Mouse (Mus musculus) gastrocnemius, postnatal 4 days (tissue): ENCODE results near the gene LTO1. TPM values are rescaled to one million over a fixed set of nuclear protein-coding genes. Genes with fewer than 3 reads are reported as not detected.
"Not testable (repeated sequence)": the region's sequence is repeated elsewhere in the genome, so short reads cannot be mapped to it uniquely, and the experiment has no call there.

ENCODE experiments used
- DNase-seq, 2 experiments: peaks; one replicate each; pipeline ENCODE4 v3.0.0; 2021 to 2022; ENCODE audit warnings: low spot score in 2 of 2, mixed read lengths in 2 of 2
- long read RNA-seq, 2 experiments: library from polyadenylated mRNA; stranded (forward); transcript quantifications; one replicate each; pipeline ENCODE4 v2.0.0; 2021
- total RNA-seq, 2 experiments: library from RNA; stranded (reverse); gene quantifications; 2 replicates each; pipeline ENCODE4 v1.2.3; 2021

Gene LTO1
- total RNA-seq = 10 to 100 TPM; 18.4 TPM
- long read RNA-seq, experiment 1, transcript LTO1-201 (5 exons, 2,015 nt) = major isoform, 15 of 19 reads
- long read RNA-seq, experiment 1, partial matches to known transcripts = 0 of 19 reads
- long read RNA-seq, experiment 1, other reads (novel, unspliced or antisense) = 2 of 19 reads
- long read RNA-seq, experiment 2, full-length matches to known transcripts = 29 of 35 reads
- long read RNA-seq, experiment 2, partial matches to known transcripts = 2 of 35 reads
- long read RNA-seq, experiment 2, other reads (novel, unspliced or antisense) = 4 of 35 reads

DNA sequence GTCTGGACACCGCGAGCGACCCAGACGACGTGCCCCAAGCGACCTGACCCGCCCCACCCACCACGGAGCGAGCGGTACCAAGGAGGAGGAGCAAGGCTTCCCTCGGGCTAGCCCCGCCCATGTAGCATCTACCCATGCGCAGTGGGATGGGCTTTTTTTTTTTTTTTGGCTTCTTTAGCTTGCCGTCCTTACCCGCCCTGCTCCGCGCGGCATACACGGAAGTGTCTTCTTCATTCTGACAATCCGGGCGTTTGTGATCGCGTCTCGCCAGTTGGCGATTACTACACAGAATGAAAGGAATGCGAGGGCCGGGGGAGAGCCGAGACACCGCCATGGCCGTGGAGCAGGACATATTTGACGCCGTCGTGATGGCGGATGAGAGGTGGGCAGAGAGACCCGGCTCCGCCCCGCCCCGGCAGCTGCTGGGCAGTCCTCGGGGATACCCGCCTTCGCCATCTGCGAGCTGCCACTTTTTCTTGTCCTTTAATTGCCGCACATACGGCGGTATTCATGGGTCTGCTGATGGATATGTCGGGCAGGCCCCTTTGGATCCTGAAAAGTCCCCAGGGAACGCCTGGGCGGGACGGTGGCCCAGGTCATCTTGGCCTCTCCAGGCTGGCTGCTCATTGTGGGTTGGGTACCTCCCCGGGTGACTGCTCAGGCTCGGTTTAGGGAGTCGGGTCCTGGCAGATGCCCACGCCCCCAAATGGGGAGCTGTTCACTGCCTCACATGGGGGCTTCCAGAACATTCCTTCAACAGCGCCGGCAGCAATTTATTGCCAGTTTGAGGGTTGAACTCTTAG, at the start of gene LTO1:
Gene LTO1 (plus strand): TSS at position 153 of the 803 bp plus-strand sequence.
- peak; percentile 75 to 89 for DNase-seq

DNA sequence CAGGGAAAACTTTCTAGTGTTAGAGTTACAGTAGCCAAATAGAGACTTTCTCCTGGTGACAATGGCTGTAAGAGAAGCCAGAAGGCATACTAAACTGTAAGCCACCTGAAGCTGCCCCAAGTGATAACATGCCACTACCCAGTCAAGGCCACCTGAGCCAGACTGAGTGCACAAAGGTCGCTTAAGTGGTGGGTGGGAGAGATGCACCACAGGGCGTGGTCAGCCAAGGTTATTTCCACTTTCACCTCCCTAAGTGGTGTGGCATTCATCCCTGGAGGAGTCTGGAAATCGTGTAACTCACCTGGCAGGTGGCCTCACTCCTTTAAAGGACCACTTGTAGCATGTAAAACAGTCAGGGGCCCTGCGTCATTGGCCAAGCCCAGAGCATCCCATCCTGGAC, 47.7 kb upstream of the LTO1 start:
- no peak for DNase-seq

DNA sequence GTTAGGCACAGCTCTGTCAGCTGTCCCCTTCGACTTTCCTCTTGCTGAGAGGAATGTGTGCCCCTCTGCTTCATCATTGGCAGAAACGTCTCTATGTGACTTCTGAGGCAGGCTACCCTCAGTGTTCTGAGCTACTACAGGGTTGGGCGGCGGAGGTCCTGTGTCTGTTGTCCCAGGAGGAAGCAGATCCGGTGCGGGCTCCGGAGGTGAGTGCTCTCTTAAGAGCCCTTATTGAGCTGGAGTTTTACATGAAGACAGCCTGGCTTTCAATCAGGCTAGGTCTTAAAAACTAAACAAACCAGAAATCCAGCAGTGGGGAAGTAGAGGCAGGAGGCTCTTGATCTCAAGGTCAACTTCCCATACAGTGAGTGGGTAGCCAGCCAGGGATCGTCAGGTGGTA, 47.3 kb upstream of the LTO1 start:
- no peak for DNase-seq

DNA sequence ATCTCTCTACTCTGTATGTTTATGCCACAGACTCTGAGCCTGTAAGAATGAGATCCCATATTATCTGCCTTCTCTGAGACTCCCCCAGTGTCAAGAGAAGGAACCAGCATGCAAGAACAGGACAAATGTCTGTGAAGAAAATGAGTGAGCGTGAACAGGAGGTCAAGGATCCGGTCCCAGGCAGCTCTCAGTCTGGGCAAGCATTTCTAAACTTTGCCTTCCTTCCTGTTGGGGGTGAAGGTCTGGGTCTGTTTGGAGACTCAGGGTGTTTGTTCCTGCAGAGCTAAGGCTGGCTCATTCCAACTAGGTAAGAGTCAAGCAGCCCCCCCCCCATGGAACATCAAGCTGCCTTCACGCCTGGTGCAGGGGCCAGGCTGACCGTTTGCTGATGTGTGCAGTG, 42.5 kb upstream of the LTO1 start:
- DNase-seq = no peak

DNA sequence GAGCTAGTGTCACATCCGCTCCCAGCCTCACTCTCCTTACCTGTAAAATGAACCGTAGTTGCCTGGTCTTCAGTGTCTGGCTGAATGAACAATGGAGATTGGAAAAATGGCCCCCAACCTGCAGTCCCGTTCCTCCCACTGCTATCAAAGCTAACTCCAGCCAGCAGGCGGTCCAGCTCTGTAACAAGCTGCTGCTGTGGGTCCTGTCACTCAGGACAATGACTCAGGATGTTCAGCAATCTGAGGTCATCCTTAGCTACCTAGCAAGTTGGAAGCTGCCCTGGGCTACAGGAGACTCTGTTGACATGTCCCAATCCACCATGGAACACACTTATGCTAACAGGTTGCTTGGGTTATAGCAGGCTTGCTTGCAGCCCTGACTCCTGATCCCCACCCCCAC, 41.7 kb upstream of the LTO1 start:
- DNase-seq = no peak

DNA sequence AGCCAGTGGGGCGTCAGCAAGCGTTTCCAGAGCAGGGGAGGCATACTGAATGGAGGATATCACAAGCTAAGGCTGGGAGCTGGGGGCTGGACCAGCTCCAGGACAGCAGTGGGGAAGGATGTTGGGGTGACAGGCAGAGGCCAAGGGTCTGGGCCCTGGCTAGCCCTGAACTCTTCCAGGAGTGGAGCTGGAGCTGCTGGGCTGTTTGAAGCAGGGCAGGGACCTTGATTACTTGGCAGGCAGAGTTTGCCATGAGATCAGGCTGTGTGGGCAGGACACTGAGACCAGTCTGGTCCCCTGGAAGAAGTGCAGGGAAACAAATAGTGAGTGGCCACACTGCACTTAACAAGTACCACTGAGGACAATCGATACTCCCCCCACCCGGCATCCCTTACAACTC, 40.7 kb upstream of the LTO1 start:
- DNase-seq = no peak

DNA sequence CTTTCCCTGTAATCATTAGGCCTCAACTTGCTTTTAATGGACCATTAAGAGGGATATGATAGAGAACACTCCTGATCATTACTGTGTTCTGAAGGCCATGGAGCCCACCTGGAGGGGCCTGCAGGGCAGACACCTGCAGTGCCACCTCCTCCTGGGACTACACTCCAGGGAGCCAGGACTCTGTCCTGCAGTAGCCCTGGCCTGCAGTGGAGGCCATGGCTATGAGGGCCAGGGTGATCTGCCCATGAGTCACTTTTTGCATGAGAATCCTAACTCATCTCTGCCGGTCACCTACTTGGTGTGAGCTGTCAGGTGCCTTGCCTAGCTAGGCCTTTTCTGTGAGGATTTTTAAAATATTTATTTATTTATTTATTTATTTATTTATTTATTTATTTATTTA, 36.5 kb upstream of the LTO1 start:
- DNase-seq = no peak

DNA sequence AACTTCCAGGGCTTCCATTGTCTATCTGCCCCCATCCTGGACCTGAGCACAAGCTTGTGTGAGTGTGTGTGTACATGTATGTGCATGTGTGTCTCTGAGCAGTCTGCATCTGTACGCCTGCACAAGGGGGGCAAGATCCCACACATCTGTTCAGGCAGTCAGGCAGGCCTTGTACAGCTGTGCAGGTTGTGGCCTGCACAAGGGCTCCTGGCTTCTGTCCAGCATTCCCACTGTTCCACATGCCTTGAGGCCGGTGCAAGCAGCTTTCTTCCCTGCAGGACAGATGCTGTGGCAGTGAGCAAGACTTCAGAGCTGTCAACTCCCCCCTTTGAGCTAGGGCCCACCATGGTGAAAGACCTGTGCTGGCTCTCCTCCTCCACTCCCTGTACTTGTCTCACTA, 31.8 kb upstream of the LTO1 start:
- DNase-seq = no peak

DNA sequence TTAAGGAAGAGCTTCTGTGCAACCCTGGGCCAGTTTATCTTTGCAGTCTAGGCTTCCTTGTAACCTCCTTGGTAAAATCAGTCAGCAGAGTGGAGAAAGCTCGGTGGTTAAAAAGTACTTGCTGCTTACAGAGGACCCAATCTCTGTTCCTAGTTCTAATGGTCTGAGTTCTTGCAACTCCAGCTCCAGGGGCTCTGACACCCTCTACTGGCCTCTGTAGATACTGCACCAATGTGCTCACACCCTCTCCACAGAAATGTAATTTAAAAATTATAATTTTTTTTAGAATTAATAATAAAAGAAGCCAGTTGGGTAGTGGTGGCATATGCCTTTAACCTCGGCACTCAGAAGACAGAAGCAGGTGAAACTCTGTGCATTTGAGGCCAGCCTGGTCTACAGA, 27.2 kb upstream of the LTO1 start:
- DNase-seq = no peak

DNA sequence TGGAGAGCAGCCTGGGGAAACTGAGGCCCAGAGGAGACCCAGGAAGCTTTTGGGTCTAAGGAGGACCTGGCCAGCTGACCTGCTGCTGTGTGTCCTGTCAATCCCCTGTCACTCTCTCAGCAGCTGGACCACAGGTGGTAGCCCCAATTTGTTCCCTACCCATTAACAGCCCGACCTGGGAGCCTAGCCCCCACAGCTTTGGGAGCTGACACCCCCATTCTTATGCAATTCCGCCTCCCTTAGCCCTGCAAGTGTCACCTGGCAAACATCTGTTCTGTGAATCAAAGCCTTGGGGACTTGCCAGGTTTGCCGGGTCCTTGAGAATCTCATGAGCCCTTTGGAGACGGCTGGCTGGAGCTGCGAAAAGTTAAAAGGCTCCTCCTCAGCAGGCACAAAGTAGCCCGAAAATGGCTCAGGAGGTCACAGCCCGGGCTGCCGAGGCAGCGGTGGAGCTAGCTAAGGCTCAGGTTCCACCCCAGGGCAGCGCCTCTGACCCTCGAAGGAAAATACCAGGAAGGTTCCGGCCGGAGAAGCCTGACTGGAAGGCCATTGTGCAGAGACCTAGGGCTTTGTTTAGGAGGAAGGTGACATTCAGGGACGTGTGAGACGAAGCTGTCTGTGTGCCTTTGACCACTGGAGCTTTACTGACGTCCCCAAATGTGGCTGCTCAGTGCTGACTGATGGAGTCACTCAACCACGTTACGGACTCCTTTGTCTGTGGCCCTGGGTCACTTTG, 26.2 kb upstream of the LTO1 start:
- no peak for DNase-seq

DNA sequence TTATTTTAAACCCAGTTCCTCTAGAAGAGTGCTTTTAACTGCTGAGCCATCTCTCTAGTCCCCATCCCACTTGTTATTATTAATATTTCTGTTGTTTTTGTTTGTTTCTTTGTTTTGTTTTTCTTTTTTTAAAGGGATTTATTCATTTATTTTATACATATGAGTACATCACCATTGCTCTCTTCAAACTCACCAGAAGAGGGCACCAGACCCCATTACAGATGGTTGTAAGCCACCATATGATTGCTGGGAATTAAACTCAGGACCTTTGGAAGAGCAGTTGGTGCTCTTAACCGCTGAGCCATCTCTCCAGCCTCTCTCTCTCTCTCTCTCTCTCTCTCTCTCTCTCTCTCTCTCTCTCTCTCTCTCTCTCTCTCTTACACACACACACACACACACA, 24.2 kb upstream of the LTO1 start:
- not testable (repeated sequence) for DNase-seq

DNA sequence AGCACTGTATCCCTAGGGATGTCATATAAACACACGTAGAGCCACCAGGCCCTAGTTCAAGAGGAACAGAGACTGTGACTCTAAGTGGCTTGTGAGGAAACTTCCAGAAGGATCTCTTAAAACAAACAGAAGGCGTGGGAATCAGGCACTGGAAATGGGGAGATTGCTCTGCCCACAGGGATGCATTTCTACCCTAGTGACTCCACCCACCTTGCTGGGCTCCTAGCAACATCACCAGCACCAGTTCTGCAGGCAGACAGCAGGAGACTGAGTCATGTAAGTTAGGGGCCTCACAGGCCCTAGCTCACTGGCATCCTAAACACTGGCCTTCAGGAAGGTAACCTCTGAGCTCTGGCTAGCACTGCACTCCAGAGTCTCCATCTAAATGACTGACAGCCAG, 23.0 kb upstream of the LTO1 start:
- no peak for DNase-seq

DNA sequence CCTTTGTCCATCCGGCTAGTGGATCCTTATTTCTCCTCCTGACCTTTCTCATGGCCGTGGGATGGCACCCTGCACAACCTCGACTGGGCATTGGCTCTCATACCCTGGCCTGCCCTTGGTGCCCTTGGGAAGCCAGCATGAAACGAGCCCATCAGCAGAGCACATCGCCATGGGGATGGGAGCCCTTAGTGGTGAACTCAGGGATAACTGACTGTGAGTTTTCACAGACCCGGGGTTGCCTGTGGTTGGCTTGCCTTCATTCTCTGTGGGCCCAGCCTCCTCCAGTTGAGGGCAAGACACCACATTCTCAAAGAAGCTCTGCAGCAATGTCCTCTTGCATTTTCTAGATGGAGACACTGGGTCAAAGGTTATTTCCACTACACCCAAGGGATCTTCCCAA, 22.6 kb upstream of the LTO1 start:
- no peak for DNase-seq

DNA sequence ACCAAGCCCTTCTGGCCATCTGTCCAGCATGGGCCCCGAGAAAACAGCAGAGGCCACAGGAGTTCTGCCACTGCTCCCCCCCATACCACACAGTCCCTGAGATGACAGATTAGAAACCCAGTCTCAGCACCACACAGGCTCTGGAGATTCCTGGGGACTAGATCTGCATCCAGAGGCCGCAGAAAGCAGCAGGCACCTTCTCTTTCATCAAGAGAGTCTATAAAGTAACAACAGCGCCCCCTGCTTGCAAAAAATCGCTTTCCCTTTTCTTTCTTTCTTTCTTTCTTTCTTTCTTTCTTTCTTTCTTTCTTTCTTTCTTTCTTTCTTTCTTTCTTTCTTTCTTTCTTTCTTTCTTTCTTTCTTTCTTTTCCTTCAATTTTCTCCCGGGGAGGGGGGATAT, 20.7 kb upstream of the LTO1 start:
- DNase-seq = no peak

DNA sequence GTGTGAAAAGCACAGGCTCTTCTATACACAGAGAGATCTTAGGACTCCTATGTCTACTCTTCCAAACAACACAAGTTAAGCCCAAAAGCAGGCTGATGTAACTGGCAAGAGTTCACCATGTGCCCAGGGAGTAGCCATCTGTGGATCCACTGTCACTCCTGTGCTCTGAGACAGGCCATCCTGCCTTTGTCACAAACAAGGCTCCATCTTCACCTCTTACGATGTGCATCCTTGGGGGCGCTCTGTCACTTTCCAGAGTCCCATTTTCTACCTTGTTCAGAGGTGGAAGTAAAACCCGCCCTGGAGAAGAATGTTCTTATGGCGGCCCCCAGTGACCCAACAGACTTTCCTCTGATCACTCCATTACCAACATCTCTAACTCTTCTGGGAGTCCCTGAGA, 20.2 kb upstream of the LTO1 start:
- DNase-seq = no peak

DNA sequence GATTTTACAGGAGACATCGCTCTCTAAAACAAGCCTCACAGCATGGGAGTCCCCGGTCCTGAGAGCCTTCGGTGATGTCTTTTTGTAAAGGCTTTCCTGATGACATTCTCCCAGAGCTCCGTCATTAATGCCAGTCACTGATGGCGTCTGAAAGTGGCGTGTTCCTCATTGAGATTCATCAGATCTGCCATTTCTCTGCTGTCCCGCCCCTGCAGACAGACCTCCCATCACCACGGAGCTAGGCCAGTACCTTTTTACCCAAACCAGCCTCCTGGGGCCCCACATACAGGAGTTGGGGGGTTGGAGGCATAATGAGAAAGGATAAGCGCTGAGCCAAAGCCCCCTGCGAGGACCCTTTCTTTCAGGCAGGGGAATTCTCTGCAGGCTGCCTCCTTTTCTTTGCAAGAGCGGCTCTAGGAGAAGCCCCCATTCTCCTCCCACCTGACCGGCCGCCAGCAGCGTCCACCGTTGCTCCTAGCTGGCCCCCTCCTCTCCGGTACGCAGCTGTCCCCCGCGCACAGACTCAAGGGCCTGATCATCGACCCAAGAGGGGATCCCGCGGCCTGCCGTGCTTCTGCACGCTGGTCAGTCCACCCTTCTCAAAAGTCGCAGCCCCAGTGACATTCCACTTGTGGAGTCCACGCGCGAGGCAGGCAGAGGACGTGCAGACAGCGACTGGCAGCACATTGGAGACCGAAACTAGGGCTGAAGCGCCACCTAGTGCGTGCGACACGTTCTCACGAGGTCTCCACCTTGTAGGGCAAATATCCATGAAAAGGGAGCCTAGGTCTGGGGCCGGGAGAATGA, 19.4 kb upstream of the LTO1 start:
- peak in 1 of 2 experiments; percentile 67 for DNase-seq

DNA sequence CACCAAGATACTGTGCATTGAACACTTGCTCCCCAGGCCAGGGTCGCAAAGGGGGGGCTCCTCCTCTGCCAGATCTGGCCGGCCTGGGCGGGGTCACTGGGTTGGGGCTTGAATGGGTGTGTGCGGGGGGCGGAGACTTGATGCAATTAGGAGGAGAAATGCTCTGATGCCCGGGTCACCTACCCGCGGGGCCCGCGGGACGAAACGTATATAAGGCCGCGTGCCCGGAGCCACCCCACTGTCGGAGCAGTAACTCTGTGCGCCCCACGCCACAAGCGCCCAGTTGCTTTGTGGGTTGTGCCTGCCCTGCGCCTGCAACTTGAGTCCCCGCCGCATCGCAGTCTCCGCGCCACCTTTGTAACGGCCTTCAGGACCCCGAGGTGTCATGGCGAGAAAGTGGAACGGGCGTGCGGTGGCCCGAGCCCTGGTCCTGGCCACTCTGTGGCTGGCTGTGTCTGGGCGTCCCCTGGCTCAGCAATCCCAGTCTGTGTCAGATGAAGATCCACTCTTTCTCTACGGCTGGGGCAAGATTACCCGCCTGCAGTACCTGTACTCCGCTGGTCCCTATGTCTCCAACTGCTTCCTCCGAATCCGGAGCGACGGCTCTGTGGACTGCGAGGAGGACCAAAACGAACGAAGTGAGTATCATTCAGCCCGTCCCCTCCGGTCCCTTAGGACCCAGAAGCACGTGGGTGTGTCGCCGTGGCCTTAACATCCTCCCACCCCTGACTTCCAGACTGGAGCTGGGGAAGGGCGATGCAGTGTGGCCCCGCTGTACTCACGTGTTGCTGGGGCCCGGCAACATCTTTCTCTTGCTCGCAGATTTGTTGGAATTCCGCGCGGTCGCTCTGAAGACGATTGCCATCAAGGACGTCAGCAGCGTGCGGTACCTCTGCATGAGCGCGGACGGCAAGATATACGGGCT, 18.3 kb upstream of the LTO1 start, which contains the start of gene Fgf15:
Gene Fgf15 (plus strand): TSS at position 238 of the 925 bp plus-strand sequence.
- no peak for DNase-seq

DNA sequence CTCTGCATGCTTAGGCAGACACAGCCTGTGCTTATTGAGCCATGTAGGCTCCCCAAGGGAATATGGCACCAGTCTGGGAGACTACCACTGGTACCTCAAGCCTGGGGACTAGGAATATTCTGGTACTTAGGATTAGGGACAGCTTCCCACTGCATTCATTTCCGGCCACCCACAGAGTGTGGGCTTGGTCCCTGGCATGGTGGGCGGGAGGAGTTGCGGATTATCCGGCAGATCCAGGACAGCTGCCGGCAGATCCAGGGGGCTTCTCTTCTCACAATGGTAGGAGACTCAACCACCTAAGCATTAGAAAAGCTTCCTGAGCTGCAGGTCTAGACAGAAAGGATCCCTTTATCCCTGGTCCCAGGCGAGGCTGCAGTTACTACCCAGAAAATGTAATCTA, 16.4 kb upstream of the LTO1 start:
- DNase-seq = no peak

DNA sequence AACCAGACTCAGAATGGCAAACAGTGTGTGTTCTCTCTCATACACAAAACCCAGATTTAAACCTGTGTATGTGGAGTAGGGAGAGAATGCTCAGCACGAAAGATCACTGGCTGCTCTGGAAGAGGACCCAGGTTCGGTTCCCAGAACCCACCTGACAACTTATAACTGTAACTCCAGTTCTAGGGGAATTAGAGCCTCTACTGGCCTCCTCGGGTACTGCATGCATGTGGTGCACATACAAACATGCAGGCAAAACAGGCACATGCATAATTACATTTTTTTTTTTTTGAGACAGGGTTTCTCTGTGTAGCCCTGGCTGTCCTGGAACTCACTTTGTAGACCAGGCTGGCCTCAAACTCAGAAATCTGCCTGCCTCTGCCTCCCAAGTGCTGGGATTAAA, 9.4 kb upstream of the LTO1 start:
- not testable (repeated sequence) for DNase-seq
